Mouse (Mus musculus) midbrain, embryonic 11.5 days (tissue): Measurements from ENCODE around the gene Zfp655. TPM values are rescaled to one million over a fixed set of nuclear protein-coding genes. Genes with fewer than 3 reads are reported as not detected.

ENCODE experiments used
- ATAC-seq: fragments of 200-750 bp; cut with Nextera tagmentation; 2 replicates; pipeline ENCODE4 v1.8.0; 2017; ENCODE audit warnings: moderate TSS enrichment, moderate library complexity; ENCODE audit not compliant: low FRiP score
- DNase-seq: peaks from one replicate; pipeline ENCODE4 v3.0.0; 2015; ENCODE audit warnings: low spot score; ENCODE audit errors: missing footprints
- H3K27ac ChIP-seq: fragments of 300-500 bp; sonication (generic); 2 replicates; pipeline ENCODE4 v1.5.1; 2014; ENCODE audit warnings: low read depth, low read length
- H3K27me3 ChIP-seq: fragments of 300-500 bp; sonication (generic); 2 replicates; pipeline ENCODE4 v1.6.1; 2014; ENCODE audit warnings: mild to moderate bottlenecking, low read length, moderate library complexity, mixed read lengths; ENCODE audit not compliant: control insufficient read depth, insufficient read depth
- H3K36me3 ChIP-seq: fragments of 300-500 bp; sonication (generic); 2 replicates; pipeline ENCODE4 v1.6.1; 2014; ENCODE audit warnings: mild to moderate bottlenecking, low read length, moderate library complexity, mixed read lengths; ENCODE audit not compliant: control insufficient read depth, insufficient read depth
- H3K4me1 ChIP-seq: fragments of 300-500 bp; sonication (generic); 2 replicates; pipeline ENCODE4 v1.6.1; 2014; ENCODE audit warnings: low read length; ENCODE audit not compliant: control insufficient read depth, insufficient read depth
- H3K4me2 ChIP-seq: fragments of 300-500 bp; sonication (generic); 2 replicates; pipeline ENCODE4 v1.6.1; 2014; ENCODE audit warnings: mild to moderate bottlenecking, moderate library complexity
- H3K4me3 ChIP-seq: fragments of 300-500 bp; sonication (generic); 2 replicates; pipeline ENCODE4 v1.5.1; 2014; ENCODE audit warnings: low read depth, low read length
- H3K9ac ChIP-seq: fragments of 300-500 bp; sonication (generic); 2 replicates; pipeline ENCODE4 v1.6.1; 2014; ENCODE audit warnings: low read length
- H3K9me3 ChIP-seq: fragments of 300-500 bp; sonication (generic); 2 replicates; pipeline ENCODE4 v1.6.1; 2016; ENCODE audit warnings: low read length; ENCODE audit not compliant: control insufficient read depth
- WGBS: fragments of 180-500 bp; shearing (Covaris S2); extraction: QIAGEN DNeasy Blood & Tissue Kit; methylation state at CpG from one replicate; pipeline ENCODE4 v1.1.7; 2014; 5-methylcytosine and 5-hydroxymethylcytosine counted together
- polyA plus RNA-seq: library from polyadenylated mRNA; unstranded; fragments of >200 nt; fragmentation: Nextera tagmentation; extraction: Ambion mirVana; gene quantifications from 2 replicates; pipeline ENCODE4 v1.2.1, GENCODE M21; 2014

The Zfp655 gene
- polyA plus RNA-seq, 1 experiment from 2014 or later, result 43.2 TPM

DNA sequence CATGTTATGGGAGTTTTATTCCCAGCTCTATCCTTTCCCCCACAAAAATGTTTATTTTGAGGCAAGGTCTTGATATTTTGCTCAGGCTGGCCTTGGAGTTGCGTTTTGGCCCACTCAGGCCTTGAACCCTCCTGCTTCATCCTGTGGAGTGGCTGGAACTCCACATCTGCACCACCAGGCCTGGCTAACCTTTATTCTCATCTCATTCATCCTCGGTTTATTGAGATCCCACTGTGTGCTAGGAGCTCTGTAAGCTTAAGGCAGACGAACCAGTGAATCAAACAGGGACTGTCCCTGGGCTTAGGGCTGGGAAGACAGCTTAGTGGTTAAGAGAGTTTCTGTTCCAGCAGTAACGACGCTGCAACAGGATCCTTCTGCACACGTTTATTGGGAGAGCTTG lies 60.9 kb downstream of the Zfp655 start:
- ATAC-seq (no peak), DNase-seq (no peak)
- no peak overlapping the region for H3K9ac ChIP-seq
- no peaks in the 10 kb centered on the region for H3K9me3 ChIP-seq
- WGBS, result 92% methylated on average over 6 of the region's 6 CpGs
- no peak overlapping the region for H3K27ac ChIP-seq
- no peak overlapping the region for H3K4me2 ChIP-seq
- H3K36me3 ChIP-seq, result peaks cover 27% of the 10 kb centered on the region
- H3K4me1 ChIP-seq, result no peaks in the 10 kb centered on the region
- no peaks in the 10 kb centered on the region for H3K27me3 ChIP-seq
- H3K4me3 ChIP-seq, result no peak overlapping the region

Other genes starting within 250 kb of the Zfp655 start
- not detected in 2 replicates for gene Gm4871, start 199.0 kb upstream of the Zfp655 start, polyA plus RNA-seq
- gene 1700018F24Rik, start 188.7 kb upstream of the Zfp655 start, polyA plus RNA-seq, result not detected in 2 replicates
- 179 and 183 TPM in 2 replicates for gene Arpc1a, start 147.9 kb upstream of the Zfp655 start, polyA plus RNA-seq
- gene Kpna7, start 147.7 kb upstream of the Zfp655 start, polyA plus RNA-seq, result not detected in 2 replicates
- gene Arpc1b, start 117.5 kb upstream of the Zfp655 start, polyA plus RNA-seq, result 44.3 and 48.3 TPM in 2 replicates
- gene Pdap1, start 91.5 kb upstream of the Zfp655 start, polyA plus RNA-seq, result 124 and 131 TPM in 2 replicates
- gene Bud31, start 91.4 kb upstream of the Zfp655 start, polyA plus RNA-seq, result 276 and 283 TPM in 2 replicates
- gene Ptcd1, start 64.6 kb upstream of the Zfp655 start, polyA plus RNA-seq, result 14.5 and 15.6 TPM in 2 replicates
- gene Cpsf4, start 64.5 kb upstream of the Zfp655 start, polyA plus RNA-seq, result 31.7 and 35.9 TPM in 2 replicates
- 487 and 540 TPM in 2 replicates for gene Atp5j2, start 39.7 kb upstream of the Zfp655 start, polyA plus RNA-seq
- gene Zkscan14, start 29.8 kb upstream of the Zfp655 start, polyA plus RNA-seq, result 8.8 and 9.6 TPM in 2 replicates
- gene Zkscan5, start 27.2 kb upstream of the Zfp655 start, polyA plus RNA-seq, result 20.4 and 20.6 TPM in 2 replicates
- gene Zscan25, start 48.8 kb downstream of the Zfp655 start, polyA plus RNA-seq, result 0.61 and 1.0 TPM in 2 replicates
- gene Cyp3a57, start 113.6 kb downstream of the Zfp655 start, polyA plus RNA-seq, result not detected in 2 replicates
- gene Cyp3a16, start 238.0 kb downstream of the Zfp655 start, polyA plus RNA-seq, result not detected in 2 replicates